Mouse (Mus musculus): ENCODE results near the gene Apln.

The Apln gene

GRCm38 (mm10) chrX:48016906-48017601 is 17.6 kb downstream of the Apln start:
- DNase-seq (ENCODE audit: low read depth) = no peak

- DNase-seq (ENCODE audit: low read depth) = no peak
These were observed 23.0 kb downstream of the Apln start for GRCm38 (mm10) chrX:48011656-48012055.

- no peak for DNase-seq (ENCODE audit: low read depth)
These were observed 28.6 kb downstream of the Apln start for GRCm38 (mm10) chrX:48006062-48006461.

- no peak for DNase-seq (ENCODE audit: low read depth)
These were observed 29.9 kb downstream of the Apln start for GRCm38 (mm10) chrX:48004786-48005185.

- DNase-seq (ENCODE audit: low read depth) = no peak
These were observed 33.5 kb downstream of the Apln start for GRCm38 (mm10) chrX:48001151-48001550.

- peak; percentile 54 for DNase-seq (ENCODE audit: low read depth)
These were observed 36.2 kb downstream of the Apln start for GRCm38 (mm10) chrX:47998412-47998811.

- peak; percentile 86 for DNase-seq (ENCODE audit: low read depth)
These were observed 42.0 kb downstream of the Apln start for GRCm38 (mm10) chrX:47992606-47993005.

GRCm38 (mm10) chrX:47988024-47988423 is 46.6 kb downstream of the Apln start:
- DNase-seq (ENCODE audit: low read depth) = no peak

GRCm38 (mm10) chrX:47985000-47985619 is 49.5 kb downstream of the Apln start:
- peak; percentile 71 for DNase-seq (ENCODE audit: low read depth)

- no peak for DNase-seq (ENCODE audit: low read depth)
These were observed 57.6 kb downstream of the Apln start for GRCm38 (mm10) chrX:47977078-47977477.

- DNase-seq (ENCODE audit: low read depth) = no peak
These were observed 58.1 kb downstream of the Apln start for GRCm38 (mm10) chrX:47976551-47976950.
